Mouse (Mus musculus) MEL (cell line): ENCODE data around the gene Ankar.

Experiments
- CTCF ChIP-seq, 3 experiments: IDR thresholded peaks in 2 of 3; conservative IDR thresholded peaks in 1 of 3; 2 replicates each; pipeline ENCODE4 v1.5.1; 2011 to 2012; ENCODE audit warnings: low read length in 3 of 3, low read depth in 2 of 3, mild to moderate bottlenecking in 2 of 3, improper control_type of control experiment in 1 of 3, inconsistent platforms in 1 of 3, mixed read lengths in 1 of 3, moderate library complexity in 1 of 3; ENCODE audit not compliant: control insufficient read depth in 1 of 3, insufficient read depth in 1 of 3, poor library complexity in 1 of 3, severe bottlenecking in 1 of 3
- E2F4 ChIP-seq: IDR thresholded peaks from 2 replicates; pipeline ENCODE4 v1.6.1; 2011; ENCODE audit warnings: low read depth, low read length, improper control_type of control experiment, borderline replicate concordance
- EP300 ChIP-seq, 2 experiments: IDR thresholded peaks; 2 replicates each; pipeline ENCODE4 v1.6.1; 2011; ENCODE audit warnings: improper control_type of control experiment in 2 of 2, low read length in 2 of 2, low read depth in 1 of 2, mild to moderate bottlenecking in 1 of 2
- GATA1 ChIP-seq: IDR thresholded peaks from 2 replicates; pipeline ENCODE4 v1.6.1; 2011; ENCODE audit warnings: low read depth, low read length, improper control_type of control experiment
- POLR2A ChIP-seq, 2 experiments: IDR thresholded peaks; 2 replicates each; pipeline ENCODE4 v1.6.1; 2011 to 2012; ENCODE audit warnings: low read length in 2 of 2, mild to moderate bottlenecking in 2 of 2, control low read depth in 1 of 2, improper control_type of control experiment in 1 of 2, low read depth in 1 of 2, moderate library complexity in 1 of 2; ENCODE audit not compliant: control insufficient read depth in 1 of 2, insufficient read depth in 1 of 2, poor library complexity in 1 of 2
- SIN3A ChIP-seq: IDR thresholded peaks from 2 replicates; pipeline ENCODE4 v1.6.1; 2012; ENCODE audit warnings: low read length, improper control_type of control experiment, inconsistent platforms

- TF ChIP-seq E2F4 (no peak), POLR2A (IDR thresholded peaks at IDR 0.05; ENCODE audit: control insufficient read depth in 1 of 2, insufficient read depth in 1 of 2, low read depth in 1 of 2, low read length in 2 of 2, poor library complexity in 1 of 2) (no peak), GATA1 (no peak), EP300 (IDR thresholded peaks at IDR 0.05; ENCODE audit: low read depth in 1 of 2, low read length in 2 of 2) (no peak), SIN3A (no peak), CTCF (IDR thresholded peaks at IDR 0.05 in 2 of 3, conservative IDR thresholded peaks at IDR 0.05 in 1 of 3; ENCODE audit: control insufficient read depth in 1 of 3, insufficient read depth in 1 of 3, low read depth in 2 of 3, low read length in 3 of 3, poor library complexity in 1 of 3, severe bottlenecking in 1 of 3) (no peak)
These were observed 104.7 kb downstream of the Ankar start for GRCm38 (mm10) chr1:72595686-72596085.
